Mouse (Mus musculus) large intestine, adult 2 months (tissue): ENCODE measurements at regions not wholly inside any gene's neighbourhood (a gene's known extent, or its start where the extent isn't known, plus 50 kb on each side); places are given as distances from the start of the nearest gene placed in this dataset.

Experiments
- DNase-seq: peaks from one replicate; pipeline ENCODE4 v3.0.0-alpha.2; 2012; ENCODE audit warnings: low read depth, low spot score
- WGBS: fragments of 180-500 bp; shearing (Covaris S2); methylation state at CpG from one replicate; pipeline ENCODE4 v1.1.7; 2018; 5-methylcytosine and 5-hydroxymethylcytosine counted together

GRCm38 (mm10) chr15:64434502-64434901, 374.2 kb upstream of the Fam49b start:
- DNase-seq, result no peak
- 8% methylated on average over 3 of the region's 3 CpGs for WGBS

GRCm38 (mm10) chr15:64434908-64435307, 374.6 kb upstream of the Fam49b start:
- WGBS, result 87% methylated on average over 2 of the region's 2 CpGs
- DNase-seq, result no peak

GRCm38 (mm10) chr15:64445076-64445475, 372.4 kb upstream of the Gm21798 start:
- no peak for DNase-seq
- WGBS, result 61% methylated on average over 4 of the region's 4 CpGs

GRCm38 (mm10) chr15:64446411-64447072, 371.0 kb upstream of the Gm21798 start:
- no peak for DNase-seq
- 86% methylated on average over 9 of the region's 9 CpGs for WGBS

GRCm38 (mm10) chr15:64447239-64447952, 370.1 kb upstream of the Gm21798 start:
- 69% methylated on average over 5 of the region's 5 CpGs for WGBS

GRCm38 (mm10) chr15:64448581-64449140, 368.8 kb upstream of the Gm21798 start:
- 44% methylated on average over 7 of the region's 7 CpGs for WGBS
- no peak for DNase-seq

More at GRCm38 (mm10) chr15:64447239-64447952, 370.1 kb upstream of the Gm21798 start:
- no peak for DNase-seq

GRCm38 (mm10) chr15:64470743-64471142, 346.8 kb upstream of the Gm21798 start:
- DNase-seq, result no peak
- 74% methylated on average over 1 of the region's 1 CpGs for WGBS

GRCm38 (mm10) chr15:64471597-64471996, 345.9 kb upstream of the Gm21798 start:
- DNase-seq, result no peak
- 42% methylated on average over 2 of the region's 2 CpGs for WGBS

GRCm38 (mm10) chr15:64474236-64474635, 343.3 kb upstream of the Gm21798 start:
- DNase-seq, result no peak
- WGBS, result 76% methylated on average over 1 of the region's 1 CpGs

GRCm38 (mm10) chr15:64477131-64477530, 340.4 kb upstream of the Gm21798 start:
- no peak for DNase-seq
- 65% methylated on average over 5 of the region's 5 CpGs for WGBS

GRCm38 (mm10) chr15:64480625-64481024, 336.9 kb upstream of the Gm21798 start:
- 58% methylated on average over 6 of the region's 6 CpGs for WGBS
- DNase-seq, result no peak

GRCm38 (mm10) chr15:64481226-64481625, 336.3 kb upstream of the Gm21798 start:
- DNase-seq, result no peak

GRCm38 (mm10) chr15:64482960-64483359, 334.5 kb upstream of the Gm21798 start:
- DNase-seq, result no peak
- 67% methylated on average over 5 of the region's 5 CpGs for WGBS

- no peak for DNase-seq
- WGBS, result 15% methylated on average over 2 of the region's 3 CpGs
Measured at GRCm38 (mm10) chr15:64487801-64488200, 329.7 kb upstream of the Gm21798 start.

GRCm38 (mm10) chr15:64500783-64501182, 316.7 kb upstream of the Gm21798 start:
- DNase-seq, result no peak

- WGBS, result 82% methylated on average over 1 of the region's 1 CpGs
- no peak for DNase-seq
Measured at GRCm38 (mm10) chr15:64501479-64501878, 316.0 kb upstream of the Gm21798 start.

GRCm38 (mm10) chr15:64504751-64505150, 312.7 kb upstream of the Gm21798 start:
- WGBS, result 82% methylated on average over 4 of the region's 4 CpGs
- no peak for DNase-seq

GRCm38 (mm10) chr15:64510649-64511048, 306.8 kb upstream of the Gm21798 start:
- no peak for DNase-seq
- 78% methylated on average over 2 of the region's 2 CpGs for WGBS

GRCm38 (mm10) chr15:64511176-64511575, 306.3 kb upstream of the Gm21798 start:
- WGBS, result 12% methylated on average over 2 of the region's 2 CpGs
- no peak for DNase-seq

- DNase-seq, result no peak
- WGBS, result 85% methylated on average over 3 of the region's 3 CpGs
Measured at GRCm38 (mm10) chr15:64512615-64513014, 304.9 kb upstream of the Gm21798 start.

- DNase-seq, result no peak
Measured at GRCm38 (mm10) chr15:64513501-64514097, 303.9 kb upstream of the Gm21798 start.
